Mouse (Mus musculus) lung, postnatal 0 days (tissue): ENCODE data around the gene Gltp.

ENCODE experiments used
- CTCF ChIP-seq: IDR thresholded peaks from 2 replicates; pipeline ENCODE4 v1.5.1; 2016; ENCODE audit warnings: antibody characterized with exemption, mild to moderate bottlenecking
- EP300 ChIP-seq: IDR thresholded peaks from 2 replicates; pipeline ENCODE4 v1.6.1; 2016; ENCODE audit warnings: antibody characterized with exemption, mild to moderate bottlenecking, control low read depth

DNA sequence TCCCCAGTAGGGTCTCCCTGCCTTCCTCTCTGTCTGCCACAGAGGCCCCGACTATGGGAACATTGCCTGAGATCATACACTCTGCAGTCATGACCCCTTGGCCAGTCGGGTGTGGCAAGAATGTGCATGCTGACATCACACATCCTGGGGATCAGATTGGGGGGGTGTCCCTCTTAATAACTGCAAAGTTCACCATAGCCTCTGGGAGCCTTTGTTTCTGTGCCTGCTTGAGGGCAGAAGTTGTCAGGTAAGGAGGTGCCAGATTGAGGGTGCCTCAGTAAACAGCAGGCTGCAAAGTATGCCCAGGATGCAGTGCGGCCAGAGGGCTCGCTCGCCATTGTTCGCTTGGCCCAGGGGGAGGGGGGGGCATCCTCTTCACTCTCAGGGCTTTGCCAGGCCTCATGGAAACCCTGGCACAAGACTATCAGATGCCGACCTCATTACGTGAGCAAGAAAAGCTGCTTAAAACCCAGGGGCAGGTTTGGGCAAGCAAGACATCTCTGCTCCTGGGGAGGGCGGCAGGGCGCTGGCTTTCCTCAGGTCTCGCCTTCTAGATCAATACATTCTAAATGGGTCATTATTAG, 42.0 kb downstream of the Gltp start:
- TF ChIP-seq CTCF = no peak
- peak; percentile 60 for TF ChIP-seq EP300
